Mouse (Mus musculus) liver, embryonic 12.5 days (tissue): Measurements from ENCODE around the gene Ccrl2. TPM values are rescaled to one million over a fixed set of nuclear protein-coding genes. Genes with fewer than 3 reads are reported as not detected.

Experiments used
- ATAC-seq: fragments of 200-750 bp; cut with Nextera tagmentation; 2 replicates; pipeline ENCODE4 v1.8.0; 2017; ENCODE audit warnings: moderate number of reproducible peaks, mild to moderate bottlenecking, moderate library complexity
- H3K27ac ChIP-seq: fragments of 300-500 bp; sonication (generic); 2 replicates; pipeline ENCODE4 v1.5.1; 2016; ENCODE audit warnings: mild to moderate bottlenecking
- H3K27me3 ChIP-seq: fragments of 300-500 bp; sonication (generic); replicated peaks from 2 replicates; pipeline ENCODE4 v1.6.1; 2016; ENCODE audit warnings: mild to moderate bottlenecking, moderate library complexity
- H3K36me3 ChIP-seq: fragments of 300-500 bp; sonication (generic); 2 replicates; pipeline ENCODE4 v1.6.1; 2016; ENCODE audit warnings: mild to moderate bottlenecking, moderate library complexity
- H3K4me1 ChIP-seq: fragments of 300-500 bp; sonication (generic); 2 replicates; pipeline ENCODE4 v1.6.1; 2016
- H3K4me2 ChIP-seq: fragments of 300-500 bp; sonication (generic); 2 replicates; pipeline ENCODE4 v1.6.1; 2016; ENCODE audit warnings: mild to moderate bottlenecking, moderate library complexity
- H3K4me3 ChIP-seq: fragments of 300-500 bp; sonication (generic); 2 replicates; pipeline ENCODE4 v1.5.1; 2016; ENCODE audit warnings: mild to moderate bottlenecking, moderate library complexity
- H3K9ac ChIP-seq: fragments of 300-500 bp; sonication (generic); 2 replicates; pipeline ENCODE4 v1.6.1; 2016; ENCODE audit warnings: mild to moderate bottlenecking, moderate library complexity
- H3K9me3 ChIP-seq: fragments of 300-500 bp; sonication (generic); replicated peaks from 2 replicates; pipeline ENCODE4 v1.6.1; 2016; ENCODE audit warnings: mild to moderate bottlenecking, moderate library complexity
- WGBS: fragments of 180-500 bp; shearing (Covaris S2); methylation state at CpG from one replicate; pipeline ENCODE4 v1.1.7; 2016; ENCODE audit not compliant: insufficient replicate concordance; 5-methylcytosine and 5-hydroxymethylcytosine counted together
- polyA plus RNA-seq: library from polyadenylated mRNA; unstranded; fragments of >200 nt; fragmentation: Nextera tagmentation; extraction: Ambion mirVana; gene quantifications from 2 replicates; pipeline ENCODE4 v1.2.1, GENCODE M21; 2016

Ccrl2 gene
- polyA plus RNA-seq, 1 experiment from 2014 or later = 12.2 TPM

DNA sequence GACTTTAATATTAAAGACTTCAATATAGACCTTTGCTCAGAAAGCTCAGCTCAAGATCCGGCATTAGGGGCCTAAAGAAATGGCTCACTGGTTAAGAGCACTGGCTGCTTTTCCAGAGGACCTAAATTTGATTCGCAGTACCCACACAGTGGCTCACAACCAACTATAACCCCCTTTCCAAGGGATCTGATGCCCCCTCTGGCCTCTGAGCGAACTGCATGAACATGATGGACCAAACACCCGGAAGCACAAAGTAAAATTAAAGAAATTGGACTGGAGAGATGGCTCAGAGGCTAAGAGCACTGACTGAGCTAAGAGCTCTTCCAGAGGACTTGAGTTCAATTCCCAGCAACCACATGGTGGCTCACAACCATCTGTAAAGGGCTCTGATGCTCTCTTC lies 41.7 kb downstream of the Ccrl2 start:
- 67% methylated on average over 4 of the region's 4 CpGs for WGBS
- ATAC-seq = no peak

DNA sequence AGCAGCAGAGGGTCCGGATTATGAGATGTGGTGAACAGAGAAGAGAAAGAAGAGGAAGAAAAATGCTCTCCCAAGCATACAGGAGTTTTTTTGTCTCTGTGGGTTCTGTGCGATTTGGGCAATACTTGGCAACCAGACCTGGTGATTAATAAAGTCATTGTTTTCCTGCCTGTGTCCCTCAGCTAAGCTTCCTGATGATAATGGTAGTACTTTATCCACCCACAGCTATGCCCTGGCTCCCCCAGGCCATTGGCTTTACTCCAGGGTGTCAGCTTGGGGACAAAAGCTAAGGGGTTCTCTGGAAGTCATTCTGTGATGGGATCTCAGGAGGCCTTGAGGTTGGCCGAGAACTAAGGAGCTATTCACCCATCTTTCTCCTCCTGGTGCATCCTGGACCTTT lies 45.3 kb downstream of the Ccrl2 start:
- no peaks in the 10 kb centered on the region for H3K4me1 ChIP-seq
- H3K27me3 ChIP-seq = no peaks in the 10 kb centered on the region
- H3K9ac ChIP-seq = no peak overlapping the region
- no peak overlapping the region for H3K4me2 ChIP-seq
- ATAC-seq = no peak
- H3K9me3 ChIP-seq = no peaks in the 10 kb centered on the region
- WGBS = 60% methylated on average over 3 of the region's 3 CpGs
- no peak overlapping the region for H3K4me3 ChIP-seq
- H3K27ac ChIP-seq = no peak overlapping the region
- no peaks in the 10 kb centered on the region for H3K36me3 ChIP-seq

More for the DNA sequence above, 41.7 kb downstream of the Ccrl2 start:
- H3K4me2 ChIP-seq = no peak overlapping the region
- no peak overlapping the region for H3K27ac ChIP-seq
- 0 out of 2 replicates have a peak, but pooled peaks cover 7% of the 10 kb centered on the region for H3K4me1 ChIP-seq
- no peaks in the 10 kb centered on the region for H3K27me3 ChIP-seq
- H3K9me3 ChIP-seq = no peaks in the 10 kb centered on the region
- H3K4me3 ChIP-seq = no peak overlapping the region
- H3K36me3 ChIP-seq = no peaks in the 10 kb centered on the region
- no peak overlapping the region for H3K9ac ChIP-seq

DNA sequence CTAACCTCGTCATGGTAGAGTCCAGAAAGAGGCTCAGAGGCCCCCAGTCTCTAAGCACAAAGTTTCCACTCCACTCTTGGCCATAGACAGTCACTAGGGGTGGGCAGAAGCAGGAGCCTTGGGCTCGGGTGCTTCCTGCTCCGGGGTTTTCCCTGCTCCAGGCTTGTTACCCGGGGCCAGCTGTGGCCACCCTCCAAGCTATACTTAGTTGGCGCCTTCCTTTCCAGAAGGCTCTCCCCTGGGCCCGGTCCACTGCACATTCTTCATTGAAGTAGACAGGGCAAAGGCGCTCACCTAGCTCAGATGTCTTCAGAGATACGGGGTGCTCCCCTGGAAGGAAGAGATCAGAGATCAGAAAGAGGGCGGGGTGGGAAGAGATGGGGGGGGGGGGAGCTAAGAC lies 45.8 kb downstream of the Ccrl2 start:
- WGBS = 60% methylated on average over 9 of the region's 9 CpGs
- H3K9me3 ChIP-seq = no peaks in the 10 kb centered on the region
- no peaks in the 10 kb centered on the region for H3K36me3 ChIP-seq
- no peak overlapping the region for H3K27ac ChIP-seq
- H3K9ac ChIP-seq = no peak overlapping the region
- no peak overlapping the region for H3K4me2 ChIP-seq
- H3K27me3 ChIP-seq = no peaks in the 10 kb centered on the region
- ATAC-seq = no peak
- no peak overlapping the region for H3K4me3 ChIP-seq
- H3K4me1 ChIP-seq = no peaks in the 10 kb centered on the region

DNA sequence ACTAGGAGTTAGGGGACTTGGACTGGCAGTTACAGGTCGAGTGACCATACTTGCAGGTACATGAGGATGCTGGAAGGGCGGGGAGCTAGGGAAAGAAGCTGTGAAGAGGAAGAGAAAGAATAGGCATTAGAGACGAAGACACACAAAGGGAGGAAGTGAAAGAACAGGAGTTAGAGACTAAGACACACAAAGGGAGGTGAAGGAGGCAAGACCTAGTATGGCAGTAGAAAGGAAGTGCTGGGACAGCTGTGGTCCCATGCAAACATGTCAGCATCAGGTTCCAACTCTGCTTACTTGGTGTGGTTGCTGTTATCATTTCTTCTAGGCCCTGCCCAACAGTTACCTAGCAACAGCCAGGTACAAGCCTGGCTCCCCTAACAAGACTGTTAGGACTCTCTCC lies 47.6 kb downstream of the Ccrl2 start:
- H3K9ac ChIP-seq = no peak overlapping the region
- H3K4me2 ChIP-seq = no peak overlapping the region
- no peak overlapping the region for H3K27ac ChIP-seq
- no peaks in the 10 kb centered on the region for H3K9me3 ChIP-seq
- ATAC-seq = no peak
- no peaks in the 10 kb centered on the region for H3K27me3 ChIP-seq
- WGBS = 49% methylated on average over 3 of the region's 3 CpGs
- no peak overlapping the region for H3K4me3 ChIP-seq
- no peaks in the 10 kb centered on the region for H3K36me3 ChIP-seq
- H3K4me1 ChIP-seq = no peaks in the 10 kb centered on the region

DNA sequence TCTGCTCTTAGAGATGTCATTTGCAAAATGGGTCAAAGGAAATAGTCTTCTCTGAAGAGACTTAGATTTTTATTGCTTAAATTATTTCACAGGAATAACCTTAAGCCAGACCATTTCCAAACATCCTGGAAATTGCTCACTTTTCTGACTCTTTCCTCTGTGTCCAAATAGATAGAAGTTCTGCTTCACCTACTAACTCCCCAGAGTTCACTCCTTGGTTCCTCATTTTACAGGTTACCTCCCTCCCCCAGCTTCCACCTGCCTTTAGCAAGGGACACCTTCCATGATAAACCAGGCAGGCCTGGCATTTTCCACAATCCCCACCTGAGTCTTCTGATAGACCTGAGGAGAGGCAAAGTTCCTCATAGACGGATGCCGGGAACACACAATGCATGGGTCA lies 50.8 kb downstream of the Ccrl2 start:
- H3K4me3 ChIP-seq = no peak overlapping the region
- ATAC-seq = no peak
- H3K27me3 ChIP-seq = no peaks in the 10 kb centered on the region
- no peaks in the 10 kb centered on the region for H3K4me1 ChIP-seq
- H3K27ac ChIP-seq = no peak overlapping the region
- WGBS = 66% methylated on average over 2 of the region's 2 CpGs
- no peak overlapping the region for H3K4me2 ChIP-seq
- no peaks in the 10 kb centered on the region for H3K9me3 ChIP-seq
- H3K9ac ChIP-seq = no peak overlapping the region
- no peaks in the 10 kb centered on the region for H3K36me3 ChIP-seq

Other genes with a start within 250 kb of the Ccrl2 start
- not detected in 2 replicates for gene Prss44, start 243.5 kb downstream of the Ccrl2 start, polyA plus RNA-seq
- not detected in 2 replicates for gene Prss43, start 230.8 kb downstream of the Ccrl2 start, polyA plus RNA-seq
- not detected in 2 replicates for gene Prss45, start 222.9 kb downstream of the Ccrl2 start, polyA plus RNA-seq
- gene Prss46, start 213.0 kb downstream of the Ccrl2 start, polyA plus RNA-seq = not detected in 2 replicates
- gene Prss50, start 199.6 kb downstream of the Ccrl2 start, polyA plus RNA-seq = 27.5 and 30.9 TPM in 2 replicates
- gene Als2cl, start 177.6 kb downstream of the Ccrl2 start, polyA plus RNA-seq = 2.4 and 3.2 TPM in 2 replicates
- 1.4 and 1.6 TPM in 2 replicates for gene Tmie, start 177.4 kb downstream of the Ccrl2 start, polyA plus RNA-seq
- gene Fam240a, start 140.7 kb downstream of the Ccrl2 start, polyA plus RNA-seq = not detected in 2 replicates
- not detected in 2 replicates for gene Tdgf1, start 111.4 kb downstream of the Ccrl2 start, polyA plus RNA-seq
- gene Lrrc2, start 106.0 kb downstream of the Ccrl2 start, polyA plus RNA-seq = 0.12 and 0.26 TPM in 2 replicates
- 6.7 and 8.1 TPM in 2 replicates for gene Rtp3, start 66.9 kb downstream of the Ccrl2 start, polyA plus RNA-seq
- 17.0 and 18.7 TPM in 2 replicates for gene Ltf, start 38.2 kb downstream of the Ccrl2 start, polyA plus RNA-seq
- gene Lrrfip2, start 60.1 kb upstream of the Ccrl2 start, polyA plus RNA-seq = 29.5 and 30.6 TPM in 2 replicates
- 33.6 and 35.8 TPM in 2 replicates for gene Mlh1, start 214.3 kb upstream of the Ccrl2 start, polyA plus RNA-seq
- gene Epm2aip1, start 214.4 kb upstream of the Ccrl2 start, polyA plus RNA-seq = 11.2 and 11.7 TPM in 2 replicates